Mouse (Mus musculus) stomach, postnatal 0 days (tissue): Measurements from ENCODE around the gene Crot. TPM values are rescaled to one million over a fixed set of nuclear protein-coding genes. Genes with fewer than 3 reads are reported as not detected.
"Not testable (repeated sequence)": the region's sequence is repeated elsewhere in the genome, so short reads cannot be mapped to it uniquely, and the experiment has no call there.

Source experiments
- ATAC-seq: fragments of 200-750 bp; cut with Nextera tagmentation; 2 replicates; pipeline ENCODE4 v1.8.0; 2017; ENCODE audit not compliant: low FRiP score, low TSS enrichment
- DNase-seq: peaks from one replicate; pipeline ENCODE4 v3.0.0-alpha.2; 2016; ENCODE audit warnings: low spot score
- H3K27ac ChIP-seq: fragments of 300-500 bp; sonication (generic); replicated peaks from 2 replicates; pipeline ENCODE4 v1.5.1; 2014; ENCODE audit warnings: mild to moderate bottlenecking, control low read depth
- H3K27me3 ChIP-seq: fragments of 300-500 bp; sonication (generic); 2 replicates; pipeline ENCODE4 v1.6.1; 2014; ENCODE audit warnings: low read length; ENCODE audit not compliant: control insufficient read depth, insufficient read depth
- H3K36me3 ChIP-seq: fragments of 300-500 bp; sonication (generic); 2 replicates; pipeline ENCODE4 v1.6.1; 2014; ENCODE audit warnings: low read length, mixed read lengths; ENCODE audit not compliant: control insufficient read depth, insufficient read depth
- H3K4me1 ChIP-seq: fragments of 300-500 bp; sonication (generic); replicated peaks from 2 replicates; pipeline ENCODE4 v1.6.1; 2014; ENCODE audit warnings: antibody characterized with exemption; ENCODE audit not compliant: control insufficient read depth, insufficient read depth
- H3K4me2 ChIP-seq: fragments of 300-500 bp; sonication (generic); replicated peaks from 2 replicates; pipeline ENCODE4 v1.6.1; 2014; ENCODE audit warnings: low read depth, mild to moderate bottlenecking, control low read depth, moderate library complexity
- H3K4me3 ChIP-seq: fragments of 300-500 bp; sonication (generic); 2 replicates; pipeline ENCODE4 v1.5.1; 2014; ENCODE audit warnings: low read depth, low read length, control low read depth
- H3K9ac ChIP-seq: fragments of 300-500 bp; sonication (generic); 2 replicates; pipeline ENCODE4 v1.6.1; 2014; ENCODE audit warnings: mild to moderate bottlenecking, low read length, control low read depth, mixed read lengths
- H3K9me3 ChIP-seq: fragments of 300-500 bp; sonication (generic); 2 replicates; pipeline ENCODE4 v1.6.1; 2016; ENCODE audit warnings: low read length; ENCODE audit not compliant: control insufficient read depth
- CTCF ChIP-seq: IDR thresholded peaks from 2 replicates; pipeline ENCODE4 v1.5.1; 2016; ENCODE audit warnings: antibody characterized with exemption, low read depth, mild to moderate bottlenecking, moderate library complexity
- EP300 ChIP-seq: optimal IDR thresholded peaks from 2 replicates; pipeline ENCODE3; 2016; ENCODE audit warnings: antibody characterized with exemption
- WGBS: fragments of 180-500 bp; shearing (Covaris S2); extraction: QIAGEN DNeasy Blood & Tissue Kit; methylation state at CpG from one replicate; pipeline ENCODE4 v1.1.7; 2014; 5-methylcytosine and 5-hydroxymethylcytosine counted together
- polyA plus RNA-seq: library from polyadenylated mRNA; unstranded; fragments of >200 nt; fragmentation: Nextera tagmentation; extraction: Ambion mirVana; gene quantifications from 2 replicates; pipeline ENCODE4 v1.2.1, GENCODE M21; 2015

Crot gene
- polyA plus RNA-seq, 1 experiment from 2014 or later, result 99.6 TPM

- no peaks in the 10 kb centered on the region for H3K4me1 ChIP-seq
- ATAC-seq (no peak), DNase-seq (no peak)
- H3K27me3 ChIP-seq, result no peaks in the 10 kb centered on the region
- no peak overlapping the region for H3K27ac ChIP-seq
- TF ChIP-seq CTCF (no peak), EP300 (no peak)
- H3K9ac ChIP-seq, result no peak overlapping the region
- no peak overlapping the region for H3K4me2 ChIP-seq
- H3K4me3 ChIP-seq, result no peak overlapping the region
- H3K36me3 ChIP-seq, result no peaks in the 10 kb centered on the region
- H3K9me3 ChIP-seq, result no peaks in the 10 kb centered on the region
- WGBS, result 85% methylated on average over 1 of the region's 1 CpGs
Measured at GRCm38 (mm10) chr5:9010166-9010565, 13.0 kb upstream of the Crot start.

- not testable (repeated sequence) for H3K4me1 ChIP-seq, H3K27me3 ChIP-seq, H3K9me3 ChIP-seq, H3K4me3 ChIP-seq, H3K27ac ChIP-seq, H3K36me3 ChIP-seq, H3K4me2 ChIP-seq, H3K9ac ChIP-seq, ATAC-seq
- WGBS, result 41% methylated on average over 3 of the region's 3 CpGs
- DNase-seq, result peak; percentile 37
Measured at GRCm38 (mm10) chr5:9006585-9006984, 9.5 kb upstream of the Crot start.

GRCm38 (mm10) chr5:9000006-9000405 is 2.9 kb upstream of the Crot start:
- H3K9ac ChIP-seq, H3K4me1 ChIP-seq, H3K36me3 ChIP-seq, H3K27me3 ChIP-seq, H3K27ac ChIP-seq, DNase-seq, H3K9me3 ChIP-seq, H3K4me3 ChIP-seq, ATAC-seq, H3K4me2 ChIP-seq: not testable (repeated sequence)
- WGBS, result 52% methylated on average over 7 of the region's 7 CpGs

GRCm38 (mm10) chr5:8999108-8999507 is 2.0 kb upstream of the Crot start:
- Histone ChIP-seq H3K9me3 (no peaks in the 10 kb centered on the region), H3K9ac (no peak overlapping the region), H3K36me3 (no peaks in the 10 kb centered on the region), H3K4me1 (no peaks in the 10 kb centered on the region), H3K4me2 (no peak overlapping the region), H3K27me3 (no peaks in the 10 kb centered on the region), H3K4me3 (no peak overlapping the region), H3K27ac (no peak overlapping the region)
- WGBS, result 70% methylated on average over 4 of the region's 4 CpGs
- peak; percentile 22 for DNase-seq
- peak; percentile 40; the same call in 1 of the 2 replicates for ATAC-seq
- TF ChIP-seq CTCF, result no peak
- TF ChIP-seq EP300, result no peak

GRCm38 (mm10) chr5:8997513-8997895 is 380 bp upstream of the Crot start:
- no peak for TF ChIP-seq EP300
- DNase-seq, result no peak

GRCm38 (mm10) chr5:8995966-8996685 is 998 bp downstream of the Crot start:
- WGBS, result 9% methylated on average over 13 of the region's 13 CpGs
- Histone ChIP-seq H3K27me3 (no peaks in the 10 kb centered on the region), H3K4me3 (peak overlapping the region; percentile 73), H3K9me3 (no peaks in the 10 kb centered on the region), H3K4me1 (no peaks in the 10 kb centered on the region), H3K9ac (peak overlapping the region; percentile 87), H3K27ac (peak overlapping the region; percentile 93), H3K4me2 (peak overlapping the region; percentile 65), H3K36me3 (no peaks in the 10 kb centered on the region)
- no peak for DNase-seq
- TF ChIP-seq EP300 (no peak), CTCF (no peak)
- ATAC-seq, result no peak

More at GRCm38 (mm10) chr5:8997513-8997895, 380 bp upstream of the Crot start:
- ATAC-seq, result no peak
- no peaks in the 10 kb centered on the region for H3K9me3 ChIP-seq
- H3K36me3 ChIP-seq, result no peaks in the 10 kb centered on the region
- H3K4me3 ChIP-seq, result peak overlapping the region; percentile 73
- H3K4me1 ChIP-seq, result no peaks in the 10 kb centered on the region
- peak overlapping the region; percentile 93 for H3K27ac ChIP-seq
- H3K4me2 ChIP-seq, result peak overlapping the region; percentile 65
- H3K27me3 ChIP-seq, result no peaks in the 10 kb centered on the region
- H3K9ac ChIP-seq, result peak overlapping the region; percentile 87
- 5% methylated on average over 8 of the region's 8 CpGs for WGBS
